Mouse (Mus musculus) activated CD4-positive, CD25-positive, alpha-beta regulatory T cell, adult 9 weeks (primary cell): ENCODE results near the gene Ptcra. TPM values are rescaled to one million over a fixed set of nuclear protein-coding genes. Genes with fewer than 3 reads are reported as not detected.

Source experiments
- polyA plus RNA-seq: library from polyadenylated mRNA; unstranded; fragments of 100-300 nt; shearing (Covaris generic); gene quantifications from one replicate; pipeline ENCODE4 v1.2.1, GENCODE M21; 2017

Gene Ptcra
- polyA plus RNA-seq, result not detected

DNA sequence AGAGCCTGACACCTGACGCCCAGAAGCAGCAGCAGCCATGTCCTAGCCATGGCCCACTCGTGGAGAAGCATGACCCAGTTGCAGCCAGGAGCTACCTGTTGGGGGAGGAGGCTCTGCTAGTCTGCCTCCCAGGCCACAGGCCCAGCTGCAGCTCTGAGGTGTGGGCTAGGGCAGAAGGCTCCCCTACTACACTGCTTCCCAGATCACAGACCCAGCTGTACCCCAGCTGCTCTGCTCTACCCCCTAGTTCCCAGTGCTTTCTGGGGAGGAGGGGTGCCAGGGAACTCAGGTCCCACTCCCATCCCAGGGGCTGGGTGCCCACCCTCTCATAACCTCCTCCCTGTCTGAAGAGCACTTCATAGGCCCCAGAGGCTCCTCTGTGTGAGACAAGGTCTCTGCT, at the start of gene Ptcra:
Gene Ptcra (minus strand): TSS at position 169 of the 400 bp plus-strand sequence.

DNA sequence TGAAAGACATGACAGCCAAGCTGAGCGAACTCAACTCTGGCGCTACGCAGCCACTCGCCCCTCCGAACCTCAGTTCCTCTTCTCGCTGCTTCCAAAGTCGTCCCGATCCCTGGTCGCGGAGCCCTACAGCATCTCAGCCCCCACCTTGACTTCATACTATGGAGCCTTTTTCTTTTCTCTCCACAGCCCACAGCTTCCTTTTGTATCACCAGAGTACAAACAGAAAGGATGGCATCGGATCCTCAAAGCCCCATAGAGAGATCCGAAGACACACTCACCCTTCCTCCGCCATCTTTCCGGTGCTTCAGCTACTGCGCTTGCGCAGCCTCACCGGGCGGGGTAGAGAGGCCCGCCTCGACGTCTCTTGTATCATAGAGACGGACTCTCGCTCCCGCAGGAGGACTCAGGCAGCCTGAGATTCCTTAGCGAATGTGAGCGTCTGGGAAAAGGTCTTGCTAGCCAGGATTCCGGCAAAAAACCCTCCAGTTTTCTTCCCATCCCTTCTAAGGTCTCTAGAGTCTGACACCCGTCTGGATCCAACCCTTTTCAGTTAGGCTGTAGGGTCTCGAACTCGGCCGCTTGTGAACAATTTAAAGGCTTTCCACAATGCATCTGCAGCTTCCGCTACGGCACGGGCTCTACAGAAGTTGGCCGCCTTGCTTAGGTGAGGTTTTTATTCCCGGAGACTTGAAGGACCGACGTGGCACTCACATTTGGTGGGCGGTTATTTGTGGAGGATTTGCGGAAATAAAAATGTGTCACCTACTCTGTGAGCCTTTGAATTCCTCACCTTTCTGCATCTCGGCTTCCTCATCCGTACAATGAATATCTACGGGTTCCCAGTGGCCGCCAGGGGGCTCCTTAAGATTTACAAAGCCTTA, 19.1 kb upstream of the Ptcra start, which contains the start of gene Rpl7l1:
Gene Rpl7l1 (minus strand): TSS at position 332 of the 881 bp plus-strand sequence.

DNA sequence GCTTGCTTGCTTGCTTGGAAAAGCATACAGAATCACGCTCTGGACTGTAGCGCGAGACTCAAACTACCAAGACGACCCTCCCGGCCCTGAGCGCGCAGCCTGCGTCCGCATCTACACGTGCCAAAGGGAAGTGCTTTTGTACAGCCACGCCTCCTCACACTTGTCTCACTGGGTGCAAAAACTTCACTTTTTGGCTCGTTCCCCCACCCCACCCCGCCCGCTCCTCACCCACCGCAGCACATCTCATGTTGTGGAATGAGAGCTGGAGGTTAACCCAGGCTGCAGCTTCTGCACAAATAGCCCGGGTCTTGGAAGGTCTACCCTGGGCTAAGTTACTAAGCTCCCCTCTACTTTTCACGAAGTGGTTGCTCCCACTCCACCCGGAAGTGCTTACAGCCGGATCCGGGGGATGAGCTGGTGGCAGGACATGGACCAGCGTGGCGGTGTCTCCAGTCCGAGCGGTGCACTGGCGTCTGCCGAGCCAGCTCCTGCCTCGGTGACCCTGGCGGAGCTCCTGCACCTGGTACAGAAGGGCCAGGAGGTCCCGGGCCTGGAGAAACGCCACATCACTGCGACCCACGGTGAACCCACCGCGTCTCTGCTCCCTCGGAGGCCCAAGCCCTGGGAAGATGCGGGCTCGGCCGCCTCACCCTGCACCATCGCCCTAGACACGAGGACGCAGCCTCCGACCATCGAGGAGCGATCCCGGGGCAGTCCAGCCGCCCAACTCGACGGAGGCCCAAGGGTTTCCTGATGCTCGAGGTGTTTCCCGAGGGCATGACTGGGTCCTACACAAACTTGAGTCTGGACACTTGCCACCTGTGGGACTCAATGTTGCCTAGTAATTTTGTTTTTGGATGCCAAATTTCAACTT, 9.1 kb upstream of the Ptcra start, which contains the start of gene 2310039H08Rik:
Gene 2310039H08Rik (plus strand): TSS at position 232 of the 874 bp plus-strand sequence.

DNA sequence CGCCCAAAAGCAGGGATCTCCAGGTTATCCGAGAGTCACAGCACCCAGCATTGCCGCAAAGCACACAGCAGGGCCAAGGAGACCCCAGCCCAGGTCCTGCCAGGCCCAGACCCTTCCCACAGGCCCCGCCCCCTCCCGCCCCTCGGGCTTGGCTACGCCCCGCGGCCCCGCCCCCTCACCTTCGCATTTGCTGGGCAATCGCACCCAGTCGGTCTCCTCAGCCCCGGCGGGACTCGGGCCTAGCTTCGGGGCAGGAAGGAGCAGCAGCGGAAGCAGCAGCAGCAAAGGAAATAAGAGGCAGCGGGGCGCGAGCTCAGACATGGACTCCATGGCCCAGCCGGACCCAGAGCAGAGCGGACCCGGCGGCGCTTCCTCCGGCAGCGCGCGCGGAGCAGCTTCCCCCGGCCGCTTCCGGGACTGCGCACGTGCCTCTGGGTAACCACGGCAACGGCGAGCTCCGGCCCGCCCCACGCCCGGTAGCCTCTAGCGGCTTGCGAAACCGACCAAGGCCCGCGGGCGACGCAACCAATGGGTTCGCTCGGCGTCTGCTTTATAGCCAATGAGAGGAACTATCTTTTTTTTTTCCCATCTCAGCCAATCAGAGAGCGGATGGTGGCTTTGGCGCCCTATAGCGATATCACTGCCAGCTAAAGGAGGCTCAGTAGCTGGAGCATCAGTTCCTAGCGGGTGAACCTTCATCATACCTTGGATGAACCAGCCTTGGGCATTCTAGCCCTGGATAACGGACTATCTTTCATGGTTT, 11.5 kb downstream of the Ptcra start, which contains the start of gene Cnpy3:
Gene Cnpy3 (minus strand): TSS at position 421 of the 763 bp plus-strand sequence.

DNA sequence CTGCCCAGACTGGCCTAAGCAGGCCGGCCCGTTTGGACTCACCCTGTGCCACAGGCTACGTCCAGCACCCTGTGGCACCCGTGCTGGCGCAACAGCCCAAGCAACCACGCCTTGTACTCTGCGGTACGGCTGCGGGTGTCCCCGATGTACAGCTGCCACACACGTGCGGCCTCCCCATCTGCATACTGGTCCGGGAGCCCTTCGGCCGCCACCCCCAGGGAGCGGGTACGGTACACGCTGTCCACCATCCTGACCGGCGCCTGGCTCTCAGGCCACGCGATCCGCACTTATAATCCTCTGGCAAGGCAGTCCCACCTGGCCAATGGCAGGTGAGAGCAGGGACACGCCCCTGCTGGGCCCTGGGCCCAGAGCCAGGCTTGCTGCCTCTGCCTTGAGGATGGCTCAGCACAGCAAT, 34.6 kb downstream of the Ptcra start, which contains the start of gene Gnmt:
Gene Gnmt (minus strand): TSS at position 265 of the 415 bp plus-strand sequence.

DNA sequence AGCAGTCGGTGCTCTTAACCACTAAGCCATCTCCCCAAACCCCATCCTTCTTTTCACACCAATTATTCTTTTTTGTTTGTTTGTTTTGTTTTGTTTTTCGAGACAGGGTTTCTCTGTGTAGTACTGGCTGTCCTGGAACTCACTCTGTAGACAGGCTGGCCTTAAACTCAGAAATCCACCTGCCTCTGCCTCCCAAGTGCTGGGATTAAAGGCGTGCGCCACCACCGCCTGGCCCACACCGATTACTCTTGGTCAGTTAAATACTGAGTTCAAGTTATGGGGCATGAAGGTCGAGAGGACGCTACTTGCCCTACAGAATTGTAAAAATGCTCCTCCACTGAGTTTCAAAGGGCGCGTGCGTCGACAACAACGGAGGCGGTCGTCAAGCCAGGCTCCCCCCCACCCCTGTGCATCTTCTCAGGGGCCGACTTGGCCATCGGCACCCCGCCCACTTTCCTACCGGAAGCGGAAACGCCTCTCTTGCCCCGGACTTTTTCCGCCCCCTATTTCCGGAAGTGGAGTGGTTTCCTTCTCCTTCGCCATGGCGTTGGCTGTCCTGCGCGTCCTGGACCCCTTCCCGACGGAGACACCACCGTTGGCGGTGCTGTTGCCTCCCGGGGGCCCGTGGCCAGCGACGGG, 52.4 kb downstream of the Ptcra start, which contains the start of gene Pex6:
Gene Pex6 (plus strand): TSS at position 505 of the 639 bp plus-strand sequence.

Other genes with a start within 250 kb of the Ptcra start
- 9.2 TPM for gene Cul9, start 217.3 kb downstream of the Ptcra start, polyA plus RNA-seq
- 4.5 TPM for gene Srf, start 207.5 kb downstream of the Ptcra start, polyA plus RNA-seq
- gene Ptk7, start 134.2 kb downstream of the Ptcra start, polyA plus RNA-seq, result not detected
- 27.1 TPM for gene Klc4, start 117.7 kb downstream of the Ptcra start, polyA plus RNA-seq
- 62.4 TPM for gene Mrpl2, start 117.5 kb downstream of the Ptcra start, polyA plus RNA-seq
- gene Cul7, start 113.4 kb downstream of the Ptcra start, polyA plus RNA-seq, result 12.7 TPM
- gene Rrp36, start 89.4 kb downstream of the Ptcra start, polyA plus RNA-seq, result 69.6 TPM
- 184 TPM for gene Mea1, start 84.9 kb downstream of the Ptcra start, polyA plus RNA-seq
- 82.1 TPM for gene Klhdc3, start 82.8 kb downstream of the Ptcra start, polyA plus RNA-seq
- 57.8 TPM for gene Ppp2r5d, start 58.6 kb downstream of the Ptcra start, polyA plus RNA-seq
- gene Pex6, start 52.2 kb downstream of the Ptcra start, polyA plus RNA-seq, result 3.1 TPM
- 0.27 TPM for gene Gnmt, start 34.5 kb downstream of the Ptcra start, polyA plus RNA-seq
- gene Cnpy3, start 11.5 kb downstream of the Ptcra start, polyA plus RNA-seq, result 57.0 TPM
- 30.9 TPM for gene 2310039H08Rik, start 8.9 kb upstream of the Ptcra start, polyA plus RNA-seq
- gene Rpl7l1, start 19.0 kb upstream of the Ptcra start, polyA plus RNA-seq, result 154 TPM
- 17.6 TPM for gene Bicral, start 94.8 kb upstream of the Ptcra start, polyA plus RNA-seq
- 18.5 TPM for gene Tbcc, start 127.0 kb upstream of the Ptcra start, polyA plus RNA-seq
- gene Prph2, start 146.7 kb upstream of the Ptcra start, polyA plus RNA-seq, result not detected
- 22.2 TPM for gene Ubr2, start 246.8 kb upstream of the Ptcra start, polyA plus RNA-seq